Mouse (Mus musculus) G1E (cell line): ENCODE measurements around the gene Rasal1. TPM values are rescaled to one million over a fixed set of nuclear protein-coding genes. Genes with fewer than 3 reads are reported as not detected.

ENCODE experiments used
- ATAC-seq: 2 replicates; pipeline ENCODE4 v1.8.0; 2016; ENCODE audit warnings: mild to moderate bottlenecking; ENCODE audit not compliant: insufficient number of reproducible peaks, poor library complexity, low FRiP score, severe bottlenecking; ENCODE audit errors: extremely low read depth
- DNase-seq: peaks from one replicate; pipeline ENCODE4 v3.0.0; 2012; ENCODE audit warnings: low spot score
- H3K27me3 ChIP-seq: 2 replicates; pipeline ENCODE4 v1.6.1; 2012; ENCODE audit warnings: mild to moderate bottlenecking, low read length, inconsistent platforms; ENCODE audit not compliant: insufficient read depth
- H3K36me3 ChIP-seq: replicated peaks from 2 replicates; pipeline ENCODE3; 2012; ENCODE audit warnings: mild to moderate bottlenecking, inconsistent platforms
- H3K4me1 ChIP-seq: 2 replicates; pipeline ENCODE4 v1.6.1; 2012; ENCODE audit warnings: low read depth, low read length, inconsistent platforms, mixed read lengths; ENCODE audit not compliant: insufficient read depth
- H3K4me3 ChIP-seq: 2 replicates; pipeline ENCODE4 v1.5.1; 2012; ENCODE audit warnings: low read depth, mild to moderate bottlenecking, inconsistent platforms, low read length, moderate library complexity, mixed read lengths
- H3K9me3 ChIP-seq: replicated peaks from 2 replicates; pipeline ENCODE4 v1.6.1; 2012; ENCODE audit warnings: inconsistent platforms
- CTCF ChIP-seq: IDR thresholded peaks from 2 replicates; pipeline ENCODE4 v1.5.1; 2012; ENCODE audit warnings: low read depth, low read length, inconsistent platforms, mixed read lengths
- GATA1 ChIP-seq: IDR thresholded peaks from 2 replicates; pipeline ENCODE4 v1.6.1; 2012; ENCODE audit warnings: borderline replicate concordance, low read length, inconsistent platforms, mixed read lengths
- GATA2 ChIP-seq: IDR thresholded peaks from 2 replicates; pipeline ENCODE4 v1.6.1; 2012; ENCODE audit warnings: low read depth, low read length, inconsistent platforms, borderline replicate concordance
- POLR2AphosphoS5 ChIP-seq: IDR thresholded peaks from 2 replicates; pipeline ENCODE4 v1.6.1; 2012; ENCODE audit warnings: low read depth, low read length, inconsistent platforms; ENCODE audit not compliant: insufficient replicate concordance
- TAL1 ChIP-seq: conservative IDR thresholded peaks from 2 replicates; pipeline ENCODE4 v1.6.1; 2012; ENCODE audit warnings: low read depth, low read length, inconsistent platforms, mixed read lengths
- polyA plus RNA-seq: library from polyadenylated mRNA; stranded (reverse); fragments of >175 nt; gene quantifications from 2 replicates; pipeline ENCODE4 v1.2.3, GENCODE M21; 2012
- total RNA-seq, 2 experiments: library from RNA; stranded (forward) in 1 of 2; stranded (reverse) in 1 of 2; fragments of 200-1000 nt in 1 of 2; fragments of >200 nt in 1 of 2; fragmentation: Nextera tagmentation in 1 of 2; gene quantifications; 2 replicates each; pipeline ENCODE4 v1.2.3; 2014 to 2017

Rasal1 gene
- total and polyA plus RNA-seq, 3 experiments, result 1.4 to 10.8 (median 5.6) TPM

GRCm38 (mm10) chr5:120674229-120675145 is 25.9 kb downstream of the Rasal1 start:
- Histone ChIP-seq H3K27me3 (peaks cover 25% of the 10 kb centered on the region; the same call in 1 of the 2 replicates), H3K4me1 (peaks cover 46% of the 10 kb centered on the region), H3K36me3 (peaks cover 73% of the 10 kb centered on the region), H3K9me3 (no peaks in the 10 kb centered on the region), H3K4me3 (no peak overlapping the region)
- DNase-seq, result no peak
- no peak for TF ChIP-seq GATA1
- TF ChIP-seq GATA2, result no peak
- no peak for TF ChIP-seq TAL1
- TF ChIP-seq CTCF, result no peak
- TF ChIP-seq POLR2AphosphoS5, result no peak
- ATAC-seq, result no peak

- no peaks in the 10 kb centered on the region for H3K9me3 ChIP-seq
- TF ChIP-seq GATA1 (no peak), TAL1 (no peak), POLR2AphosphoS5 (no peak), CTCF (no peak), GATA2 (no peak)
- no peak for DNase-seq
- H3K27me3 ChIP-seq, result peaks cover 34% of the 10 kb centered on the region
- H3K36me3 ChIP-seq, result peaks cover 54% of the 10 kb centered on the region
- H3K4me3 ChIP-seq, result no peak overlapping the region
- H3K4me1 ChIP-seq, result peaks cover 59% of the 10 kb centered on the region
- ATAC-seq, result peak; percentile 25; the same call in 1 of the 2 replicates
Observed at GRCm38 (mm10) chr5:120677516-120677915, 28.9 kb downstream of the Rasal1 start.

- peak; percentile 91 for DNase-seq
- no peak for TF ChIP-seq GATA2
- Histone ChIP-seq H3K4me3 (no peak overlapping the region; the same call in 1 of the 2 replicates), H3K4me1 (peaks cover 72% of the 10 kb centered on the region), H3K27me3 (peaks cover 28% of the 10 kb centered on the region), H3K9me3 (no peaks in the 10 kb centered on the region), H3K36me3 (peaks cover 42% of the 10 kb centered on the region)
- 0 out of 2 replicates have a peak, but pooled peaks have one; percentile 12 for ATAC-seq
Observed at GRCm38 (mm10) chr5:120679676-120680555, 31.3 kb downstream of the Rasal1 start.

GRCm38 (mm10) chr5:120680918-120681317 is 32.3 kb downstream of the Rasal1 start:
- no peak overlapping the region for H3K4me3 ChIP-seq
- peaks cover 32% of the 10 kb centered on the region for H3K36me3 ChIP-seq
- H3K4me1 ChIP-seq, result peaks cover 82% of the 10 kb centered on the region
- peaks cover 21% of the 10 kb centered on the region for H3K27me3 ChIP-seq
- no peaks in the 10 kb centered on the region for H3K9me3 ChIP-seq
- TF ChIP-seq POLR2AphosphoS5, result no peak
- TF ChIP-seq CTCF, result no peak
- ATAC-seq (no peak), DNase-seq (no peak)

GRCm38 (mm10) chr5:120682982-120683771 is 34.6 kb downstream of the Rasal1 start:
- DNase-seq (no peak), ATAC-seq (no peak)
- peaks cover 17% of the 10 kb centered on the region for H3K27me3 ChIP-seq
- TF ChIP-seq POLR2AphosphoS5 (no peak), TAL1 (no peak), GATA1 (no peak), GATA2 (no peak), CTCF (no peak)
- H3K9me3 ChIP-seq, result no peaks in the 10 kb centered on the region
- peaks cover 13% of the 10 kb centered on the region for H3K36me3 ChIP-seq
- H3K4me3 ChIP-seq, result no peak overlapping the region; the same call in 1 of the 2 replicates
- peaks cover 89% of the 10 kb centered on the region for H3K4me1 ChIP-seq

- TF ChIP-seq POLR2AphosphoS5 (no peak), GATA2 (no peak), CTCF (no peak), TAL1 (no peak), GATA1 (no peak)
- Histone ChIP-seq H3K36me3 (no peaks in the 10 kb centered on the region), H3K4me1 (peaks cover 89% of the 10 kb centered on the region), H3K9me3 (no peaks in the 10 kb centered on the region), H3K27me3 (peaks cover 16% of the 10 kb centered on the region), H3K4me3 (no peak overlapping the region; the same call in 1 of the 2 replicates)
- no peak for DNase-seq
- ATAC-seq, result no peak
Observed at GRCm38 (mm10) chr5:120685678-120686077, 37.1 kb downstream of the Rasal1 start.
